Mouse (Mus musculus): ENCODE data around the gene Mapre1. TPM values are rescaled to one million over a fixed set of nuclear protein-coding genes. Genes with fewer than 3 reads are reported as not detected.

The Mapre1 gene
- polyA plus RNA-seq, 1 experiment from 2014 or later: 144 TPM

GRCm38 (mm10) chr2:153768881-153769280 lies 27.8 kb downstream of the Mapre1 start:
- Histone ChIP-seq H3K9me3 (ENCODE audit: control insufficient read depth) (no peaks in the 10 kb centered on the region), H3K4me2 (replicated peaks; ENCODE audit: low read depth) (no peak overlapping the region), H3K9ac (ENCODE audit: low read depth, low read length) (no peak overlapping the region), H3K27ac (ENCODE audit: low read depth, low read length) (no peak overlapping the region), H3K27me3 (replicated peaks; ENCODE audit: control insufficient read depth, insufficient read depth, low read length) (no peaks in the 10 kb centered on the region), H3K4me3 (ENCODE audit: low read depth, low read length) (no peak overlapping the region), H3K4me1 (replicated peaks; ENCODE audit: control insufficient read depth, insufficient read depth, low read length) (no peaks in the 10 kb centered on the region), H3K36me3 (ENCODE audit: control insufficient read depth, insufficient read depth) (peaks cover 59% of the 10 kb centered on the region)
- 84% methylated on average over 2 of the region's 2 CpGs for WGBS
- ATAC-seq: no peak
- TF ChIP-seq CTCF (IDR thresholded peaks at IDR 0.05; ENCODE audit: low read depth): no peak

GRCm38 (mm10) chr2:153772950-153773349 lies 31.9 kb downstream of the Mapre1 start:
- no peak overlapping the region for H3K9ac ChIP-seq (ENCODE audit: low read depth, low read length)
- TF ChIP-seq CTCF (IDR thresholded peaks at IDR 0.05; ENCODE audit: low read depth): no peak
- H3K4me3 ChIP-seq (ENCODE audit: low read depth, low read length): no peak overlapping the region
- H3K4me1 ChIP-seq (replicated peaks; ENCODE audit: control insufficient read depth, insufficient read depth, low read length): no peaks in the 10 kb centered on the region
- H3K27ac ChIP-seq (ENCODE audit: low read depth, low read length): no peak overlapping the region
- no peaks in the 10 kb centered on the region for H3K9me3 ChIP-seq (ENCODE audit: control insufficient read depth)
- no peaks in the 10 kb centered on the region for H3K27me3 ChIP-seq (replicated peaks; ENCODE audit: control insufficient read depth, insufficient read depth, low read length)
- peaks cover 28% of the 10 kb centered on the region for H3K36me3 ChIP-seq (ENCODE audit: control insufficient read depth, insufficient read depth)
- ATAC-seq: no peak
- no peak overlapping the region for H3K4me2 ChIP-seq (replicated peaks; ENCODE audit: low read depth)
- WGBS: 88% methylated on average over 4 of the region's 4 CpGs

DNA sequence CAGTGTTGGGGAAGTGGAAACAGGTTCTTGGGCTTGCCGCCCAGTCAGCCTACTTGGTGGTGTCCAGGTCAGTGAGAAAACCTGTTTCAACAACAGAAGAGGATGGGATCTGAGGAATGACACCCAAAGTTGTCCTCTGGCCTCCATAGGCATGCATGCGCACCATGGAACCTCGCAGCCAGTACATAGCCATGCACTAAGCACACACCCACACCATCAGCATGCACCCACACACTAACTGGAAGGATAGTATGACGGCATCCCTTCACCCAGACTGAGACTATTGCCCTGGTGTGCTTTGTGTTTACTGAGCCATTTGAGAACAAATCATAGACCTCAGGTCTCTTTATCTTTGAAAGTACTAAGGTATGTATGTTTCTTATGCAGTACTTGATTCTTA lies 34.4 kb downstream of the Mapre1 start:
- no peak overlapping the region for H3K4me3 ChIP-seq (ENCODE audit: low read depth, low read length)
- peaks cover 8% of the 10 kb centered on the region for H3K4me1 ChIP-seq (replicated peaks; ENCODE audit: control insufficient read depth, insufficient read depth, low read length)
- TF ChIP-seq CTCF (IDR thresholded peaks at IDR 0.05; ENCODE audit: low read depth): no peak
- H3K36me3 ChIP-seq (ENCODE audit: control insufficient read depth, insufficient read depth): peaks cover 14% of the 10 kb centered on the region; the same call in 1 of the 2 replicates
- no peak overlapping the region for H3K4me2 ChIP-seq (replicated peaks; ENCODE audit: low read depth)
- H3K9ac ChIP-seq (ENCODE audit: low read depth, low read length): no peak overlapping the region
- no peak for ATAC-seq
- 96% methylated on average over 4 of the region's 4 CpGs for WGBS
- no peak overlapping the region for H3K27ac ChIP-seq (ENCODE audit: low read depth, low read length)
- H3K27me3 ChIP-seq (replicated peaks; ENCODE audit: control insufficient read depth, insufficient read depth, low read length): no peaks in the 10 kb centered on the region
- H3K9me3 ChIP-seq (ENCODE audit: control insufficient read depth): no peaks in the 10 kb centered on the region

GRCm38 (mm10) chr2:153778638-153779362 lies 37.7 kb downstream of the Mapre1 start:
- TF ChIP-seq CTCF (IDR thresholded peaks at IDR 0.05; ENCODE audit: low read depth): no peak
- H3K4me2 ChIP-seq (replicated peaks; ENCODE audit: low read depth): peak overlapping the region; percentile 68
- H3K4me3 ChIP-seq (ENCODE audit: low read depth, low read length): peak overlapping the region; percentile 25
- 11% methylated on average over 23 of the region's 24 CpGs for WGBS
- H3K27me3 ChIP-seq (replicated peaks; ENCODE audit: control insufficient read depth, insufficient read depth, low read length): no peaks in the 10 kb centered on the region
- no peak overlapping the region for H3K27ac ChIP-seq (ENCODE audit: low read depth, low read length)
- H3K9me3 ChIP-seq (ENCODE audit: control insufficient read depth): no peaks in the 10 kb centered on the region
- no peaks in the 10 kb centered on the region for H3K36me3 ChIP-seq (ENCODE audit: control insufficient read depth, insufficient read depth)
- H3K4me1 ChIP-seq (replicated peaks; ENCODE audit: control insufficient read depth, insufficient read depth, low read length): peaks cover 8% of the 10 kb centered on the region
- ATAC-seq: peak; percentile 77
- H3K9ac ChIP-seq (ENCODE audit: low read depth, low read length): peak overlapping the region; percentile 26; the same call in 1 of the 2 replicates

- Histone ChIP-seq H3K4me1 (replicated peaks; ENCODE audit: control insufficient read depth, insufficient read depth, low read length) (peaks cover 8% of the 10 kb centered on the region), H3K36me3 (ENCODE audit: control insufficient read depth, insufficient read depth) (no peaks in the 10 kb centered on the region), H3K27ac (ENCODE audit: low read depth, low read length) (no peak within 1 kb of the TSS), H3K9ac (ENCODE audit: low read depth, low read length) (peak within 1 kb of the TSS; percentile 26; the same call in 1 of the 2 replicates), H3K27me3 (replicated peaks; ENCODE audit: control insufficient read depth, insufficient read depth, low read length) (no peaks in the 10 kb centered on the region), H3K4me3 (ENCODE audit: low read depth, low read length) (peak within 1 kb of the TSS; percentile 25), H3K9me3 (ENCODE audit: control insufficient read depth) (no peaks in the 10 kb centered on the region), H3K4me2 (replicated peaks; ENCODE audit: low read depth) (peak within 1 kb of the TSS; percentile 68)
- 0 out of 2 replicates have a peak, but pooled peaks have one; percentile 44 for ATAC-seq
- no peak for TF ChIP-seq CTCF (IDR thresholded peaks at IDR 0.05; ENCODE audit: low read depth)
- 45% methylated on average over 12 of the region's 12 CpGs for WGBS
Measured at GRCm38 (mm10) chr2:153779394-153779981, 38.4 kb downstream of the Mapre1 start, which contains the start of gene Efcab8. Efcab8 (plus strand) TSS chr2:153779931.

- TF ChIP-seq CTCF (IDR thresholded peaks at IDR 0.05; ENCODE audit: low read depth): no peak
- no peak for ATAC-seq
- no peak overlapping the region for H3K27ac ChIP-seq (ENCODE audit: low read depth, low read length)
- H3K36me3 ChIP-seq (ENCODE audit: control insufficient read depth, insufficient read depth): no peaks in the 10 kb centered on the region
- no peak overlapping the region for H3K4me3 ChIP-seq (ENCODE audit: low read depth, low read length)
- peaks cover 8% of the 10 kb centered on the region for H3K4me1 ChIP-seq (replicated peaks; ENCODE audit: control insufficient read depth, insufficient read depth, low read length)
- 83% methylated on average over 4 of the region's 4 CpGs for WGBS
- H3K27me3 ChIP-seq (replicated peaks; ENCODE audit: control insufficient read depth, insufficient read depth, low read length): no peaks in the 10 kb centered on the region
- no peak overlapping the region for H3K9ac ChIP-seq (ENCODE audit: low read depth, low read length)
- H3K4me2 ChIP-seq (replicated peaks; ENCODE audit: low read depth): no peak overlapping the region
- H3K9me3 ChIP-seq (ENCODE audit: control insufficient read depth): no peaks in the 10 kb centered on the region
Measured at GRCm38 (mm10) chr2:153781181-153781580, 40.1 kb downstream of the Mapre1 start.

All from intestine, postnatal 0 days (tissue).